Mouse (Mus musculus) bone marrow, adult 2 months (tissue): ENCODE measurements around the gene Med13l. TPM values are rescaled to one million over a fixed set of nuclear protein-coding genes. Genes with fewer than 3 reads are reported as not detected.

Experiments used
- H3K27ac ChIP-seq: fragments of 200-500 bp; 2 replicates; pipeline ENCODE4 v1.5.1; 2012; ENCODE audit warnings: low read depth, mild to moderate bottlenecking, control low read depth, inconsistent platforms, low read length; ENCODE audit not compliant: control insufficient read depth, poor library complexity, insufficient read depth
- H3K4me1 ChIP-seq: fragments of 200-500 bp; 2 replicates; pipeline ENCODE4 v1.6.1; 2011; ENCODE audit warnings: low read length; ENCODE audit not compliant: control insufficient read depth, insufficient read depth
- H3K4me3 ChIP-seq: fragments of 200-500 bp; replicated peaks from 2 replicates; pipeline ENCODE3; 2011; ENCODE audit warnings: mild to moderate bottlenecking, low read depth, low read length, control low read depth; ENCODE audit not compliant: control insufficient read depth
- CTCF ChIP-seq: fragments of 200-500 bp; IDR thresholded peaks from 2 replicates; pipeline ENCODE4 v1.5.1; 2011; ENCODE audit warnings: low read length, control low read depth; ENCODE audit not compliant: control insufficient read depth, insufficient read depth
- POLR2A ChIP-seq: fragments of 200-500 bp; IDR thresholded peaks from 2 replicates; pipeline ENCODE4 v1.6.1; 2011; ENCODE audit warnings: low read depth, mild to moderate bottlenecking, control low read depth, low read length, borderline replicate concordance; ENCODE audit not compliant: control insufficient read depth
- WGBS: fragments of 180-500 bp; shearing (Covaris S2); methylation state at CpG from one replicate; pipeline ENCODE4 v1.1.7; 2018; 5-methylcytosine and 5-hydroxymethylcytosine counted together
- polyA plus RNA-seq: library from polyadenylated mRNA; stranded (reverse); fragments of >200 nt; gene quantifications from 2 replicates; pipeline ENCODE4 v1.2.4, GENCODE M21; 2011; ENCODE audit warnings: low replicate concordance; ENCODE audit not compliant: missing spikeins, insufficient read depth, insufficient read length

Med13l gene
- polyA plus RNA-seq, 1 experiment, result 32.9 TPM

DNA sequence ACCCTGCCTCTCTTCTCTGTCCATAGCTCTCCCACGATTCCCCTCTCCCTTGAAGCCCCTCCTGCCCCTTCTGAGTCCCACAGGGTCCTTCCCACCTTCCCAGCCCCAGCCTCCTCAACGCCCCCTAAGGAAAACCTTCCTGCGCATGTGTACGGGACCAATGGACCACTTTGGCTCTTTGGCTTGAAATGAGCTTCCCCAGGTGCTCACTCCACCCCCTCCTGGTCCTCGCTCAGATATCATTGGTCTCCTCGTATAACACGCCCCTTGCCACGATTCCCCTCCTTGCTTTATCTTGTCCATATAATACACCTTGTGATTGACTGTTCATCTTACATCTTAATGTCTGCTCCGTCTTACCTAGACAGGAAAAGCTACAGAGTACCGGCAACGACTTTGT, 237.3 kb downstream of the Med13l start:
- 83% methylated on average over 11 of the region's 11 CpGs for WGBS
- TF ChIP-seq CTCF, result no peak
- TF ChIP-seq POLR2A, result no peak
- H3K27ac ChIP-seq, result no peak overlapping the region
- H3K4me1 ChIP-seq, result no peaks in the 10 kb centered on the region
- no peak overlapping the region for H3K4me3 ChIP-seq

DNA sequence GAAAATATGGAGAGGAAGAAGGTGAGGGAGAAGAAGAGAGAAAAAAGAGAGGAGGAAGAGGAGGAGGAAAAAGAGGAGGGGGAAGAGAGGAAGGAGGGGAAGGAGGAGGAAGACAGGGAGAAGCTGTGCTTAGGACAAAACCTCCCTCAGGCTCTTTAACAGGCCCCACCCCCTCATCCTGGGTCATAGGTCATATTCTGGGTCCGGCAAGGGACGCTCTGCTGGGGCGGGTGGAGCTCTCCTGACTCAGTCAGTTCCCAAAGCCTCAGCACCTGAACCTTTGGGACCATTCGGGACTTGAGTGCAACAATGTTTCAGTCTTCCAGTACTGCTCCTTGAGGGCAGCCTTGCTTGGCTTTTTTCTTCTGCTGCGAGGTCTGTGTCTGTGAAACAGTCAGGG, 241.1 kb downstream of the Med13l start:
- Histone ChIP-seq H3K4me1 (no peaks in the 10 kb centered on the region), H3K4me3 (no peak overlapping the region), H3K27ac (no peak overlapping the region)
- TF ChIP-seq POLR2A (no peak), CTCF (no peak)
- 54% methylated on average over 5 of the region's 5 CpGs for WGBS

DNA sequence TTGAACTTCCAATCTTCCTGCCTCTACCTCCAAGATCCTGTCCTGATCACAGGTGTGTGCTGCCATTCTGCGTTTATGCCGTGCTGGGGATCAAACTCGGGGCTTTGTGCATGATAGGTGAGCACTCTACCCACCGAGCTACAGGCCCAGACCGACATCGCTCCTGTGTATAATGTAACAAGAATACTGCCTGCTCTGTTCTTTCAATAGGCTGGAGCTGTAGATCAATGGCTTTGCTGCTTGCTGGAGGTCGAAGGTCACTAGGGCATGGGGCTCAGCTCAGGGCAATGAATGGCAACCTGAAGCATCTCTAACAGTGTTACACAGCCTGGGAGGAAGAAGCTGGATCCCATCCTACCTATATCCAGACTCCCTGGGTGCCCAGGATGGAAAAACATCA, 241.6 kb downstream of the Med13l start:
- Histone ChIP-seq H3K4me1 (no peaks in the 10 kb centered on the region), H3K4me3 (no peak overlapping the region), H3K27ac (no peak overlapping the region)
- 85% methylated on average over 7 of the region's 7 CpGs for WGBS
- no peak for TF ChIP-seq CTCF
- no peak for TF ChIP-seq POLR2A

DNA sequence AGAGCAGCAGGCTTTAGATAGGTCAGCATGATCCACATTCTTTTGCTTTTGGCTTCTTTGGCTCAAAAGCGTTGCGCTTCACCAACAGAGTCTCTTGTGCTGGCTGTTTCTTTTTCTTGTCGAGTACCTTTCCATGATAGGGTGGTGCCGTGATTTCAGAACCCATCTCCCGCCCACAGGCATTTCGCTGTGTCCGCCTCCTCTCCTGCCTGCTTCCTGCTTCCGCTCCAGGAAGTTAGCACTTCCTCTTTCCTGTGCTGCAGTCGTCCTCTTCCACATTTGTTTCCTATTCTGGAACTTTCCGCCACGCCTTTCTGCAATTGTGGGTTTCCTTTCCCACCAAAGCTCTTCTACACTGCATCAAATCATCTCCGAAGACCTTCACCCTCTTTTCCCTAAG, 248.5 kb downstream of the Med13l start:
- Histone ChIP-seq H3K27ac (no peak overlapping the region), H3K4me1 (no peaks in the 10 kb centered on the region), H3K4me3 (no peak overlapping the region)
- 43% methylated on average over 12 of the region's 12 CpGs for WGBS
- no peak for TF ChIP-seq CTCF
- no peak for TF ChIP-seq POLR2A

DNA sequence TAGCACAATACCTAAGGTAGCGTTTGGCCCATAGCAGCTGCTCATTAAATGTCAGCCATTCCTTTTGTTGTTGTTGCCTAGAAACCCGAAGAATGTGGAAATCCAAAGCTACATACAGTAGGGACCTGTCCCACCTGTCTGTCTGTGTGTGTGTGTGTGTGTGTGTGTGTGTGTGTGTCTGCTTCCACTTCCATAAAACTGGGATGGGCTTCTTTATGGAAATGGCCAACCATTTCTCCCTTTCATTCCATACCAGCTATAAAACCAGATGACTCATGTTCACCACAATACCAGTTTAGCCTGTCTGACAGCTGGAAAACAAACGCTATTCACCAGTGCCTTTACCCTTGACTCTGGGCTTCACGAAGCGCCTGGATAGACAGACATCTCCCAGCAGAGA, 249.1 kb downstream of the Med13l start:
- H3K27ac ChIP-seq, result no peak overlapping the region
- no peaks in the 10 kb centered on the region for H3K4me1 ChIP-seq
- 75% methylated on average over 5 of the region's 5 CpGs for WGBS
- no peak for TF ChIP-seq POLR2A
- TF ChIP-seq CTCF, result no peak
- no peak overlapping the region for H3K4me3 ChIP-seq

DNA sequence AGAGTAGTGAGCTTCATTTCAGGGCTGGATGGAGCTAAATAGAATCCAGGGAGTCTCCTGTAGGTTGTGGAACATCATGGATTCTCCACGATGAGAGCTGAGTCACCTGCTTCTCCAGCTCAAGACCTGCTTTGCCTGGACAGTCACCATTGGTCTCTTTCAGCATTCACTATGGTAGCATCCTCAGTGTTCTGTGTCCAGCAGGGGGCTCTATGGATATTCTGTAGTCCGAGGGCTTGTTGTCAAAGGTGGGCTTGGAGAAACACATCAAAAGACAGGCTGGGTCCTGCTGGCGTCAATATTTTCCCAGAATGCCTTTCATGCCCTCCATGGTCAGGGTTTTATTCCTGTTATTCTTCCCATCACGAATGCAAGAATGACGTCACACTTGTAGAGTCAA, 251.2 kb downstream of the Med13l start:
- TF ChIP-seq POLR2A (no peak), CTCF (no peak)
- H3K27ac ChIP-seq, result no peak overlapping the region
- no peak overlapping the region for H3K4me3 ChIP-seq
- WGBS, result 48% methylated on average over 5 of the region's 5 CpGs
- H3K4me1 ChIP-seq, result no peaks in the 10 kb centered on the region

DNA sequence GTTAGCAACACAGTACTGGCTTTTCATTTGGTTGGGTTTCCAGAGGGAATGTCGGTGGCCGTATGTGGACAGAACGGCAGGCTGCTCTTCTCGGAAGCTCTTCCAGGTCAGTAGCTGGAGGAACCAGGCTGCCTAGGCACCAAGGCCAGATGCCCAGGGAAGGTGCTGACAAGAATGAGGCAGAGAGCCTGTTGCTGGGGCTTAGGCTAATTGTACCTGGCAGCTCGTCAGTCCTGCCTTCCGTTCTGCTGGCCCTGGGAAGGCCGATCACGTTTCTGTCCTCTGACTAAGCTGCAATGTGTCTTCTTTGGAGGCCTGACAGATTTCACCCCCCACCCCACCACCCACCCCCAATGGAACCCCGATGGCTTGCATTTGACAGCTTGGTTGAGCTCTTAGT, 251.9 kb downstream of the Med13l start:
- Histone ChIP-seq H3K4me1 (no peaks in the 10 kb centered on the region), H3K4me3 (no peak overlapping the region), H3K27ac (no peak overlapping the region)
- 75% methylated on average over 9 of the region's 9 CpGs for WGBS
- no peak for TF ChIP-seq POLR2A
- TF ChIP-seq CTCF, result no peak

DNA sequence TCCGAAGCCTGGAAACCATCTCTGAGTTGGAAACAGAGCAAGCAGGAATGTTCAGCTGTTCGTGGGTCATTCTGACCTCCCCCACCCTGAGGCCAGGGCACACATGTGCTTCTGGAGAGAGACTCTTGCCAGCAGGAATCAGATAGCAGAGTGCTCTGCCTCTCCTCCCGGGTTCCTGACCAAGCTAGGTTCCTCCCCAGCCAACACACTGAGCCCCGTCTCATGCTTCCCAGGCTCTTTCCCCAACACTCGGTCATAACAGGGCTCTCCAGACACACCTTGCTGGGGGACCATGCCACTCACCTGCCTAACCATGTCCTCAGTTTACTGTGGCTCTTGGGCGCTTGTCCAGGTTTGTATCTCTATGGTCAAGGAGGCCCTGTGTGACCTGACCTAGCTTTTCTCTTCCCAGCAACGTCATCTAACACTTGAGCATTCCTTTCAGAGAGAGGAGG, 252.5 kb downstream of the Med13l start:
- H3K27ac ChIP-seq, result no peak overlapping the region
- H3K4me1 ChIP-seq, result no peaks in the 10 kb centered on the region
- WGBS, result 57% methylated on average over 7 of the region's 7 CpGs
- H3K4me3 ChIP-seq, result no peak overlapping the region
- TF ChIP-seq POLR2A, result no peak
- no peak for TF ChIP-seq CTCF

DNA sequence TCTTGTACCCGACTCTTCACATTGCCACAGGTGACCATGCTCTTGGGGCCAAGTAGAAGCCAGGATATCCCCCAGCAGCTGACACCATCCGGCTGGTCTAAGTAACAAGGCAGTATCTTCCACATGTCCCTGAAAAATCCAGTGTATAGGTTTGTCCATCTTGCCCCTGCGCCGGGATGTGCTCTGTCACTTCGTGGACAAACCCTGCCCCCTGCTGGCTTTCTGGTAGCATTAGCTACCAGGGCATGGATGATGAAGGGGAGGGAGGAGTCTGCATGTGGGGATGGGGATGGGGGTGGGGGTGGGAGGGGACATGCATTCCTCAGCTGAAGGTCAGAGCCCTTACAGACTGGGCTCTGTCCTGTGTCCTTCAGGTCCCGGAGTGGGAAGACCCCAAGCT, 253.6 kb downstream of the Med13l start:
- WGBS, result 52% methylated on average over 6 of the region's 6 CpGs
- no peak overlapping the region for H3K4me3 ChIP-seq
- TF ChIP-seq POLR2A (no peak), CTCF (no peak)
- H3K4me1 ChIP-seq, result no peaks in the 10 kb centered on the region
- no peak overlapping the region for H3K27ac ChIP-seq
